Mouse (Mus musculus): ENCODE measurements around the gene Kcnj12. TPM values are rescaled to one million over a fixed set of nuclear protein-coding genes. Genes with fewer than 3 reads are reported as not detected.

Gene Kcnj12
- polyA plus RNA-seq, 1 experiment from 2014 or later: 0.61 TPM

DNA sequence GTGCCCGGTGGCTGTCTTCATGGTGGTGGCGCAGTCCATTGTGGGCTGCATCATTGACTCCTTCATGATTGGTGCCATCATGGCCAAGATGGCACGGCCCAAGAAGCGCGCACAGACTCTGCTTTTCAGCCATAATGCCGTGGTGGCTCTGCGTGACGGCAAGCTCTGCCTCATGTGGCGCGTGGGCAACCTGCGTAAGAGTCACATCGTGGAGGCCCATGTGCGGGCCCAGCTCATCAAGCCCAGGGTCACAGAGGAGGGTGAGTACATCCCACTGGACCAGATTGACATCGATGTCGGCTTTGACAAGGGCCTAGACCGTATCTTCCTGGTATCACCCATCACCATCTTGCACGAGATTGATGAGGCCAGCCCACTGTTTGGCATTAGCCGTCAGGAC, 47.3 kb downstream of the Kcnj12 start:
- Histone ChIP-seq H3K9me3 (ENCODE audit: low read length) (no peaks in the 10 kb centered on the region), H3K4me3 (ENCODE audit: low read depth, low read length) (no peak overlapping the region), H3K4me1 (ENCODE audit: insufficient read depth, low read depth, low read length) (no peaks in the 10 kb centered on the region), H3K9ac (replicated peaks; ENCODE audit: low read depth) (no peak overlapping the region), H3K36me3 (ENCODE audit: insufficient read depth, low read length) (no peaks in the 10 kb centered on the region), H3K27me3 (replicated peaks; ENCODE audit: insufficient read depth, low read length) (no peaks in the 10 kb centered on the region), H3K4me2 (replicated peaks; ENCODE audit: low read depth, low read length) (no peak overlapping the region), H3K27ac (ENCODE audit: low read length) (no peak overlapping the region)
- DNase-seq (ENCODE audit: low spot score) (no peak), ATAC-seq (no peak)
- WGBS: 91% methylated on average over 18 of the region's 18 CpGs
- no peak for TF ChIP-seq EP300 (IDR thresholded peaks at IDR 0.05)
- no peak for TF ChIP-seq CTCF (IDR thresholded peaks at IDR 0.05)

DNA sequence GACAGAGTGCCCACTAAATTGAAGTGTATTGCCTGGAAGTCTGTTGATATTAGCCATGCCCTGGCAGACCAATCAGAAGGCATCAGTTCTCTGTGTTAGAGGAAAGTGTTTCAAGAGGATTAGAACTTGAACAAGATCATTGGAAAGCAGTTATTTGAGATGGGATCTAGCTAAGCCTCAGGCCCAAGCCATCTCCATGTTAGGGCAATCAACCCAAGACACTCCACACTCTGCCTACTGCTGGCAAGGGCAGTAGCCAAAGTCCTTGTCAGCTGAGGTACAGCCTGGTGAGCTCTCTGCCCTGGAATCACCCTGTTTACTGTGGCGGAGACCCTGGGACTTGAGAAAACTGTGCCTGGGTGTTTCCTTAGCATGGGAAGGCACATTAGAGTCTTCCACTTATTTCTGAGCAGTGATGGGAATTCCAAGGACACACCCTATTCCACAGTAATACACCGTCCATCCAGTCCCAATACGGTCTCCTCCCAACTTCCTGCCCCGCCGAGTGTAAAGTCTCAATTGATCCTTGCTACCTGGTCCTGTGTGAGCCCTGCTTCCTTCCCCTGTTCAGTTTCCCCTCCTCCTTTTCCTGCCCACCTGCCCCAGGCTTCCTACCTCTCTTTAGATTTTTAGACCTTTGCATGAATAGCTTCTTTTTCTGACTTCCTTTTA, 52.4 kb downstream of the Kcnj12 start:
- Histone ChIP-seq H3K4me2 (replicated peaks; ENCODE audit: low read depth, low read length) (no peak overlapping the region), H3K9ac (replicated peaks; ENCODE audit: low read depth) (no peak overlapping the region), H3K36me3 (ENCODE audit: insufficient read depth, low read length) (no peaks in the 10 kb centered on the region), H3K27ac (ENCODE audit: low read length) (no peak overlapping the region), H3K27me3 (replicated peaks; ENCODE audit: insufficient read depth, low read length) (no peaks in the 10 kb centered on the region), H3K4me3 (ENCODE audit: low read depth, low read length) (no peak overlapping the region), H3K9me3 (ENCODE audit: low read length) (no peaks in the 10 kb centered on the region), H3K4me1 (ENCODE audit: insufficient read depth, low read depth, low read length) (no peaks in the 10 kb centered on the region)
- WGBS: 73% methylated on average over 5 of the region's 5 CpGs
- no peak for TF ChIP-seq CTCF (IDR thresholded peaks at IDR 0.05)
- DNase-seq (ENCODE audit: low spot score) (no peak), ATAC-seq (no peak)

DNA sequence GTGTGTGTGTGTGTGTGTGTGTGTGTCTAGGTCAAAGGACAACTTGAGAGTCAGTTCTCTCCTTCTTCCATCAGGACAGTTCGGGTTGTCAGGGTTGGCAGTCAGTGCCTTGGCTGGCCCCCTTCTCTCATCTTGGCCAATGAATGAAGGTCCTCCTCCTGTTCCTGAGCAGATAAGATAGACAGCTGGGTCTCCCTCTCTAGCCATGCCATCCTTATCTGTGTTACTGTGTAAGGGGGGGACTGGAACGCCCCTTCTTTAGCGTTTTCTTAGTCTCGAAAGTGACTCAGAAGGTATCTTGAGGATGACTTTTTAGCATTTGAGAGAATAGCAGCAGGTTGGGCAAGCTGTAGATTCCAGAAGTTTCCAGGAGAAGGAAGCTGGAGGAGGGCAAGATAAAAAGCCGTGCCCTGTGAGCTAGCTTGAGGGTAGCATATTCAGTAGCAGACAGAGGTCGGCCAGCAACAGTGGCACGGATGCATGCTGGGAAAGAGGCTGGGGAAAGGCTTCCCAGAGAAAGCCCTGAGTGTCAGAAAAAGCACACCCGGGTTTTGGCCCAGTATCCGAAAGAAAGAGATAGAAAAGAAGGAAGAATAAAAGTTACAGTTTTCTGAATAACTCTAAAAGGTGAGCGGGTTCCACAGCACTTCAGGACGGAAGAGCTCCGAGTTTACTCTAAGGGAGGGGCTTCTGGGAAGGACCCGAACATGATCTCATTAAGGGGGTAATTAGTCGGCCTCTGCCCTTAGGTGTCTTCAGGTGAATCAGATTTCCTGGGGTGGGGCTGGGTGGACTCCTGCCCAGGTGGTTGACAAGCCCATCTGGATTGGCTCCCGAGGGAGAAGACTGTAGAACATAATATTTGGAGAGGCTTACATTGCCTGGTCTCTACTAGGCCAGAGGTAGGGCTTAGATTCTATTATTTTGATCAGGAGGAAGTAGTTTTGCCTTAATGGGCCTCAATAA, 53.3 kb downstream of the Kcnj12 start:
- no peak for ATAC-seq
- 64% methylated on average over 15 of the region's 15 CpGs for WGBS
- Histone ChIP-seq H3K4me2 (replicated peaks; ENCODE audit: low read depth, low read length) (no peak overlapping the region), H3K9ac (replicated peaks; ENCODE audit: low read depth) (no peak overlapping the region), H3K4me1 (ENCODE audit: insufficient read depth, low read depth, low read length) (no peaks in the 10 kb centered on the region), H3K9me3 (ENCODE audit: low read length) (no peaks in the 10 kb centered on the region), H3K4me3 (ENCODE audit: low read depth, low read length) (no peak overlapping the region), H3K27me3 (replicated peaks; ENCODE audit: insufficient read depth, low read length) (no peaks in the 10 kb centered on the region), H3K36me3 (ENCODE audit: insufficient read depth, low read length) (no peaks in the 10 kb centered on the region), H3K27ac (ENCODE audit: low read length) (no peak overlapping the region)
- TF ChIP-seq EP300 (IDR thresholded peaks at IDR 0.05): no peak
- TF ChIP-seq CTCF (IDR thresholded peaks at IDR 0.05): no peak
- no peak for DNase-seq (ENCODE audit: low spot score)

DNA sequence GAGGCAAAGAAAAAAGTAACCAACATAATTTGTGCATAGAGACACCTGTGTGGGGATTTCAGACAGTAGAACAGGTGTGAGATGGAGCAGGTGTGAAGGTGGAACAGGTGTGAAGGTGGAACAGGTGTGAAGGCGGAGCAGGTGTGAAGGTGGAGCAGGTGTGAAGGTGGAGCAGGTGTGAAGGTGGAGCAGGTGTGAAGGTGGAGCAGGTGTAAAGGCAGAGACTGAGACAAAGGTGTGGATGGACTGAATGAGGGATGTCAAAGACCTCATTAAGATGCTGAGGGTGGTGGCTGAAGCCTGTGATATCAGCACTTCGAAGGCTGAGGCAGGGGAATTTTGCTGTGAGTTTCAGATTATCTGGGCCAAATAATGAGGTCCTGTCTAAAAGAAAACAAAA, 59.3 kb downstream of the Kcnj12 start:
- no peaks in the 10 kb centered on the region for H3K27me3 ChIP-seq (replicated peaks; ENCODE audit: insufficient read depth, low read length)
- no peak overlapping the region for H3K9ac ChIP-seq (replicated peaks; ENCODE audit: low read depth)
- no peak overlapping the region for H3K4me2 ChIP-seq (replicated peaks; ENCODE audit: low read depth, low read length)
- 70% methylated on average over 2 of the region's 2 CpGs for WGBS
- no peaks in the 10 kb centered on the region for H3K9me3 ChIP-seq (ENCODE audit: low read length)
- no peak for DNase-seq (ENCODE audit: low spot score)
- H3K4me1 ChIP-seq (ENCODE audit: insufficient read depth, low read depth, low read length): no peaks in the 10 kb centered on the region
- H3K36me3 ChIP-seq (ENCODE audit: insufficient read depth, low read length): no peaks in the 10 kb centered on the region
- H3K27ac ChIP-seq (ENCODE audit: low read length): no peak overlapping the region
- H3K4me3 ChIP-seq (ENCODE audit: low read depth, low read length): no peak overlapping the region
- TF ChIP-seq EP300 (IDR thresholded peaks at IDR 0.05) (no peak), CTCF (IDR thresholded peaks at IDR 0.05) (no peak)
- no peak for ATAC-seq

DNA sequence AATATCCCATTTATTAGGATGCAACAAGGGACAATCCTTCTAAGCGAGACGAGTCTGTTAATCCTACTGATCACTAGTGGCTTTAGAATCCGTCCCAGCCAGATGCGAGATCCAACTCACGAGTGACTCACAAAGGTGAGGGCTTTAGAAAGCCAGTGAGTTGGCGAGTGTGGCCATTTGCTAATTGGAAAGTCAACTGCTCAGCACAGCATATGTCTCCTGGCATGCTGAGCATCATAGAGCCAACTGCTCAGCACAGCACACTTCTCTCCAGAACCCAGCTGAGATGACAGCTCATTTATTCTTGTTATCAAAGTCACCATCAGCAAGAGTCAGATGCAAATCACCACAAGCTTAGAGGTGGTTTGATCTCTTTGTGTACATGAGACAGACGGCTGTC, 67.8 kb downstream of the Kcnj12 start:
- 81% methylated on average over 7 of the region's 7 CpGs for WGBS
- TF ChIP-seq EP300 (IDR thresholded peaks at IDR 0.05) (no peak), CTCF (IDR thresholded peaks at IDR 0.05) (no peak)
- H3K9me3 ChIP-seq (ENCODE audit: low read length): no peaks in the 10 kb centered on the region
- no peaks in the 10 kb centered on the region for H3K27me3 ChIP-seq (replicated peaks; ENCODE audit: insufficient read depth, low read length)
- ATAC-seq (no peak), DNase-seq (ENCODE audit: low spot score) (no peak)
- no peak overlapping the region for H3K9ac ChIP-seq (replicated peaks; ENCODE audit: low read depth)
- H3K4me1 ChIP-seq (ENCODE audit: insufficient read depth, low read depth, low read length): no peaks in the 10 kb centered on the region
- H3K27ac ChIP-seq (ENCODE audit: low read length): no peak overlapping the region
- no peak overlapping the region for H3K4me2 ChIP-seq (replicated peaks; ENCODE audit: low read depth, low read length)
- H3K4me3 ChIP-seq (ENCODE audit: low read depth, low read length): no peak overlapping the region
- no peaks in the 10 kb centered on the region for H3K36me3 ChIP-seq (ENCODE audit: insufficient read depth, low read length)

DNA sequence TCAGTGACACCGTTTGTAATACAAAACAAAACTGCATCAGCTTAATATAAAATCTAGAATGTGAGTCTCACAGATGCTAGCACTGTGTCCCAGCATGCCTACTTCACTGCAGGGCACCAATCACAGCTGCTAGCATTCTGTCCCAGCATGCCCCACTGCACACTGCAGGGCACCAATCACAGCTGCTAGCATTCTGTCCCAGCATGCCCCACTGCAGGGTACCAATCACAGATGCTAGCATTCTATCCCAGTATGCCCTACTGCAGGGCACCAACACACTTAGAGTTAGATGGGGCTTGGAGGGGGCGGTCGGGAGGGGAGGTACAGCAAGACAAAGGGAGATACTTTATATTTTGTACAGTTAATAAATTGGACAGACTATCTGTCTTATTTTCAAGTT, 68.8 kb downstream of the Kcnj12 start:
- H3K4me2 ChIP-seq (replicated peaks; ENCODE audit: low read depth, low read length): no peak overlapping the region
- H3K4me1 ChIP-seq (ENCODE audit: insufficient read depth, low read depth, low read length): no peaks in the 10 kb centered on the region
- H3K27ac ChIP-seq (ENCODE audit: low read length): no peak overlapping the region
- no peaks in the 10 kb centered on the region for H3K27me3 ChIP-seq (replicated peaks; ENCODE audit: insufficient read depth, low read length)
- no peak for TF ChIP-seq EP300 (IDR thresholded peaks at IDR 0.05)
- TF ChIP-seq CTCF (IDR thresholded peaks at IDR 0.05): no peak
- no peak for DNase-seq (ENCODE audit: low spot score)
- H3K36me3 ChIP-seq (ENCODE audit: insufficient read depth, low read length): no peaks in the 10 kb centered on the region
- H3K9me3 ChIP-seq (ENCODE audit: low read length): no peaks in the 10 kb centered on the region
- no peak for ATAC-seq
- H3K9ac ChIP-seq (replicated peaks; ENCODE audit: low read depth): no peak overlapping the region
- H3K4me3 ChIP-seq (ENCODE audit: low read depth, low read length): no peak overlapping the region
- 65% methylated on average over 3 of the region's 3 CpGs for WGBS
